Mouse (Mus musculus): ENCODE measurements at regions not wholly inside any gene's neighbourhood (a gene's known extent, or its start where the extent isn't known, plus 50 kb on each side); places are given as distances from the start of the nearest gene placed in this dataset.

DNA sequence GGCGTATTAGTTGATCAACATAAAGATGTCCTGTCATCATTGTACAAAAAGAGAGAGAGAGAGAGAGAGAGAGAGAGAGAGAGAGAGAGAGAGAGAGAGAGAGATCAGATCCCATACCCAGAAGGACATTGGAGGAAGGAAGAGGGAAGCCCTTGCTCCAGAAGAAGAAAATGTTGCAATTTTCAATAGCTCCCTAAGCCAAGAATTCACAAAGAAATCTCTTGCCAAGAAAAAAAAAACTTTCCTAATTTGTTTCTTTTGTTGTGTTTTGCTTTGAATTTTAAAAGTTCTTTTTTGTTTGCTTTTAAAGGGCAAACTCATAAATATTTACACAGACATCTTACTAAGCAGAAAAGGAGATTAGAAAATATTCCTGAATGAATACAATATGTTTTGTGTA lies 370.0 kb downstream of the Fgf10 start:
- no peak for TF ChIP-seq GATA1 (IDR thresholded peaks at IDR 0.05; ENCODE audit: borderline replicate concordance, low read length)
- no peak for TF ChIP-seq TAL1 (conservative IDR thresholded peaks at IDR 0.05; ENCODE audit: low read depth, low read length)
- no peak for TF ChIP-seq CTCF (IDR thresholded peaks at IDR 0.05; ENCODE audit: low read depth, low read length)
- TF ChIP-seq POLR2AphosphoS5 (IDR thresholded peaks at IDR 0.05; ENCODE audit: insufficient replicate concordance, low read depth, low read length): no peak
- TF ChIP-seq GATA2 (IDR thresholded peaks at IDR 0.05; ENCODE audit: borderline replicate concordance, low read depth, low read length): no peak
